Mouse (Mus musculus): ENCODE results near the gene Ap3d1. TPM values are rescaled to one million over a fixed set of nuclear protein-coding genes. Genes with fewer than 3 reads are reported as not detected.

Gene Ap3d1
- polyA plus RNA-seq, 1 experiment from 2014 or later, result 57.1 TPM

DNA sequence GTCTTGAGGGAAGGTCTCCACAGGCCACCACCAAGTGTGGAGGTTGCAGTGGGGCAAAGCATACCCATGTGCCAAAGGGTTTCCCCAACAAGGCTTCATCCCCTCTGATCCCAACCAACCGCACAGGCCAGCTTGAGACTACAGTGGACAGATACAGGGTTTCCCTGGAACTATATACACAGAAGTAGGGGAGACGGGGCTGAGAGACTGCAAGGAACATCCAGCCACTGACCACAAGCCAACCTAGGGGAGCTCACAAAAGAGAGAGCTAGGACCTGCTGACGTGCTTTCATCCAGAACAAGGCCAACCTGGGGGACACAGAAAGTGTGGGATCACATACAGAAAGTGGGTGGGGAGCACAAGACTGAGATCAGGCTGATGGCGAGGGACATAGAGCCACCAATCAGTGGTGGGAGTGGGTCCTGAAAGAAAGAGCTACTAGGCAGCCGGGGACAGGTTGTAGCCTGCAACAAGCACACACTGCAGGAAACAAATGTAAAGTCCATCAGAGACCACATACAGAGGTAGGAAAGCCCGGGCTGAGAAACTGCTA lies 67.1 kb downstream of the Ap3d1 start:
- Histone ChIP-seq H3K27ac (replicated peaks) (peak overlapping the region; percentile 97), H3K4me1 (peaks cover 60% of the 10 kb centered on the region), H3K36me3 (peaks cover 42% of the 10 kb centered on the region), H3K4me3 (peak overlapping the region; percentile 86), H3K9me3 (replicated peaks) (no peaks in the 10 kb centered on the region), H3K27me3 (ENCODE audit: low read depth, poor library complexity, severe bottlenecking) (no peaks in the 10 kb centered on the region)
- DNase-seq (ENCODE audit: low spot score), result no peak
- 32% methylated on average over 6 of the region's 6 CpGs for WGBS

DNA sequence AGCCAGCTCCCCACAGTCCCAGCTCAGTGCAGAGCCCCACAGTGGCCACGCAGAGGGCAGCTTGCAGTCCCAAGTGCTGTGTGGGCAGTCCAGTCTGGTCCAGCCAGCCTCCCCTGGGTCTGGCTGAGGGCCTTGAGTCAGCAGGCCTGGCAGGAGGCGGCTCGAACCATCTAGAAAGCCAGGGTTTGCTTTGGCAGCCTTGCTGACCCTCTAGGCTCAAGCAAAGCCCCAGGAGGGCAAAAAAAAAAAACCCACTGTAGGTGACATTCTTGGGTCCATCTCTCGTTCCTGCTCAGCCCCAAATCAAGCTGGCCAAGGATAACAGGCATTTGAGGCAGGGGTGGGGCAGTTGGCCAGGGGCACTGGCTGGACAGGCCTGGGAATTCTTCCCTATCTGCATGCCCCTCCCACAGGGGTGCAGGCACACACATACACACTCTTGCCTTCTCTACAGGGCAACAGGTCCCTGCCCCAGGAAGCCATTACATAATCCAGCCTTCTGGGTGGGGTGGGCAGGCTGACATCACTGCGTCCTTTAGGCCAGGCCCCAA lies 67.8 kb downstream of the Ap3d1 start:
- H3K9me3 ChIP-seq (replicated peaks), result no peaks in the 10 kb centered on the region
- 69% methylated on average over 5 of the region's 5 CpGs for WGBS
- H3K4me1 ChIP-seq, result peaks cover 53% of the 10 kb centered on the region
- peak overlapping the region; percentile 86 for H3K4me3 ChIP-seq
- DNase-seq (ENCODE audit: low spot score), result no peak
- H3K27me3 ChIP-seq (ENCODE audit: low read depth, poor library complexity, severe bottlenecking), result no peaks in the 10 kb centered on the region
- H3K27ac ChIP-seq (replicated peaks), result 0 out of 2 replicates have a peak overlapping the region, but pooled peaks have one; percentile 4
- H3K36me3 ChIP-seq, result peaks cover 49% of the 10 kb centered on the region

DNA sequence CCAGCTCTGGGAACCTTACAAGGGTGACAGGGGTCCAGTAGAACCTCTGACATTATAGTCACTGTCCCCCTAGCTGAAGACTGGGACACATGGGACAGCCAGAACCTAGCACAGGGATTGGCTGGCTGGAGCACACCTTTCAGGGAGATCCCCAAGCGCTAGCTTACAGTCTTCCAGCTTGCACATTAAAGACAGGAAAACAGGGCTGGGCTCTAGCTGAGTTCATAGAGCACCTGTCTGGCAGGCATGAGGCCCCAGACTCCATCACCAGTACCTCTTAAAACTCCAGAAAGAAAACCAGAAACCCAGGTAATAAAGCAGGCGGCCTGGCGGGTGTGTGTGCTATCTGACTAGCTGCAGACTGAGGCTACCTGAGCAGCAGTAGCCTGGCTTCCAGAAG lies 68.4 kb downstream of the Ap3d1 start:
- 95% methylated on average over 3 of the region's 3 CpGs for WGBS
- Histone ChIP-seq H3K36me3 (peaks cover 54% of the 10 kb centered on the region), H3K4me1 (peaks cover 48% of the 10 kb centered on the region)

DNA sequence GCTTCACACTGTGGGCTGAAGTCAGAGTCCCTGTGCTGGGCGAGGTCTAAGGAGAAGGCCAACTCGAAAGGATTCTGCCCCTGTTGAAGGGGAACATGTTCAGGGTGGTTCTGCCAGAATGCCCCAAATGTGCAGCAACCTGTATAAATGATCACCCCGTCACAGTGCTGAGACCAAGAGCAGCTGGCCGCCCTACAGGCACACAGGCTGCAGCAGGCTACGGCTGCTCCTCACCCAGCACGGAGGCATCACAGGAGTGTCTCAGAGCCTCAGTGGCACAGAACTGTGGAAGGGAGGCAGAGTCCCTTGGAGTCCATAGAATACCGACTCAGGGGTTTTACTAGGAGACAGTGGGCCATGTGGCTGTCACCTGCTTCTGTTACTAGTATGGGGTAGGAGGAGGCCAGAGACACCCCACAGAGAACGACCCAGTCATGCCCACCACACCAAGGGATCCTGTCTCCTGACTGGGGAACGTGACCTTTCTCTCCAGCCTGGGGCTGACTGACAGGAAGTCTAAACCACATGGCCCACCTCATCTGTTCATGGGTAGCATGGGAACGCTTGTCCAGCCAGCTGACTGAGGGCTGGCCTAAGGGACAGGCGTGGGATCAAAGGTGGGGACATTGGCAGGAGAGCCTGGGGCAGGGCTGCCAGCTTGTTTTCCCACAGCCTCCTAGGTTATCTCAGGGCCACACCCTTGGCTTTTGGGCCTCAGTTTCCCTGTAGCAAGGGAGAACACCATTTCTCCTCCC lies 70.0 kb downstream of the Ap3d1 start:
- peaks cover 33% of the 10 kb centered on the region for H3K4me1 ChIP-seq
- no peak for DNase-seq (ENCODE audit: low spot score)
- peaks cover 70% of the 10 kb centered on the region for H3K36me3 ChIP-seq

More for the DNA sequence above, 68.4 kb downstream of the Ap3d1 start:
- Histone ChIP-seq H3K9me3 (replicated peaks) (no peaks in the 10 kb centered on the region), H3K4me3 (peak overlapping the region; percentile 86), H3K27ac (replicated peaks) (0 out of 2 replicates have a peak overlapping the region, but pooled peaks have one; percentile 4), H3K27me3 (ENCODE audit: low read depth, poor library complexity, severe bottlenecking) (no peaks in the 10 kb centered on the region)
- DNase-seq (ENCODE audit: low spot score), result no peak

DNA sequence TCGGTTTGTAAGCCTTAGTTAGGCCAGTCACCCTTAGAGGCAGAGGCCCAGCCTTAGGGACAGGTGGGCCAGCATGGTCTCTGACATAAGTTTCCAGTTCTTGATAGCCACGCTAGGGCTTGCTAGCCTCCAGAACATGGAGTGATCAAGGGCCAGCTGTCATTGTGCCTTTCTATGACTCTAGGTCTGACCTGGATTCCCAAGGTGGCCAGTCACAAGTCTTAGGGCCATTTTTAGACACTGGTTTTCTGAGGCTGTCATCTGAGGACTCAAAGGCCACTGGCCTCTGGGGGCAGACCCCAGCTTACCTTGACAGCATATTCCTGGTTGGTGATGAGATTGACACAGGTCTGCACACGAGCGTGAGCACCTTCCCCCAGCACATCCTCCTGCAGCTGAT lies 70.8 kb downstream of the Ap3d1 start:
- H3K4me3 ChIP-seq, result 0 out of 2 replicates have a peak overlapping the region, but pooled peaks have one; percentile 1
- no peak overlapping the region for H3K27ac ChIP-seq (replicated peaks)
- WGBS, result 94% methylated on average over 4 of the region's 4 CpGs
- H3K9me3 ChIP-seq (replicated peaks), result no peaks in the 10 kb centered on the region
- H3K4me1 ChIP-seq, result peaks cover 30% of the 10 kb centered on the region
- H3K36me3 ChIP-seq, result peaks cover 79% of the 10 kb centered on the region
- H3K27me3 ChIP-seq (ENCODE audit: low read depth, poor library complexity, severe bottlenecking), result no peaks in the 10 kb centered on the region
- DNase-seq (ENCODE audit: low spot score), result no peak

More for the DNA sequence above, 70.0 kb downstream of the Ap3d1 start:
- Histone ChIP-seq H3K4me3 (peak overlapping the region; percentile 14; the same call in 1 of the 2 replicates), H3K27me3 (ENCODE audit: low read depth, poor library complexity, severe bottlenecking) (no peaks in the 10 kb centered on the region), H3K9me3 (replicated peaks) (no peaks in the 10 kb centered on the region), H3K27ac (replicated peaks) (0 out of 2 replicates have a peak overlapping the region, but pooled peaks have one; percentile 13)
- WGBS, result 88% methylated on average over 11 of the region's 11 CpGs

DNA sequence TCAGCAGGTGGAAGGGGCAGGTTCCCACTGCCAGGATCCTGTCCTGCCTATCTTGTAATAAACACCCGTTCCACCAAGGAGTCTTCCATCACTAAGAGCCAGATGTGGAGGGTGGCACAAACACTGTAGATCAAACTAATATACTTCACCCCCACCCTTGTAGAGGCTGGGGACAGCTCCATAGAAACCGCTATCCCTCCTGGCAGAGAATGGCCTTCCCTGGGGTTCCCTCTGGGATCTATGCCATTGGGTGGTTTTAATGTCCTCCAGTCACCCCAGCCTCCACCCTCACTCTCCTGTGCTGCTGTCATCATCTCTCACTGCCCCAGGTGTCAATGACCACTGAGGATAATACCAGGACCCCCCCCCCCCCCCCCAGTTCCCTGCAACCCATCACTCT lies 71.5 kb downstream of the Ap3d1 start:
- H3K9me3 ChIP-seq (replicated peaks), result no peaks in the 10 kb centered on the region
- no peak overlapping the region for H3K4me3 ChIP-seq
- no peak for DNase-seq (ENCODE audit: low spot score)
- no peak overlapping the region for H3K27ac ChIP-seq (replicated peaks)
- no peaks in the 10 kb centered on the region for H3K27me3 ChIP-seq (ENCODE audit: low read depth, poor library complexity, severe bottlenecking)
- peaks cover 37% of the 10 kb centered on the region for H3K4me1 ChIP-seq
- WGBS, result 98% methylated on average over 2 of the region's 2 CpGs
- peaks cover 86% of the 10 kb centered on the region for H3K36me3 ChIP-seq

DNA sequence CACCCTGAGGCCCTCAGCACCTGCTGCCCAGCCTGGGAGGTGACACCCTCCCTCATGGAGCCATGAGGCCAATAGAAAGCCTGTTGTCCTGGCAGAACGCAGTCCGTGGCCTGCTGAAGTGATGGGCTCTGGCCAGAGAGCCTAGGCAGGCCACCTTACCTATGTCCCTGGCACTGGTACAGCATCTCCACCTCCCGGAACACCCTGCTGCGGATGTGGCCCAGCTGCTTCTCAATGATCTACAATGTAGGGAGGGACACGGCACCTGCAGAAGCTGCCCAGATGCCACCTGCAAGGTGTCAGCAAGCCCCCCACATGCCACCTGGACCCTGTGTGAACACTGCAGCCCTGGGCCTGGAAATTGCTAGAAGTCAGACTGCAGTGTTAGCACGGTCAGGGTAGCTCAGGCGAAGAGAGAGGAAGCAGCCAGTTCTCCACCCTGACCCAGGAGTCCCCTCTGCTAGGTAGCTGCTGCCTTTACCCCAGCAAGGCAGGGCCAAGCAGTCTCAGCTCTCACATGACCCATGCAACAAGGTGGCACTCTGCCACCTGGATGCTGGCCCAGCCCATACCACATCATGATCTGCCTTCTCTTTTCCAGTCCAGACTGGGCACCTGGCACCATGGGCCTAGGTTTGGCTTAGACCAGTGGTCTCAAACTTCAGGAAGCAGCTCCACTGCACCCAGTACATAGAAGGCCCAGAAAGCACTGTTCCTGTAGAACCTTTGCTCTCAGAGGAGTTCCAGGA lies 72.2 kb downstream of the Ap3d1 start:
- Histone ChIP-seq H3K4me3 (no peak overlapping the region; the same call in 1 of the 2 replicates), H3K36me3 (peaks cover 90% of the 10 kb centered on the region), H3K9me3 (replicated peaks) (no peaks in the 10 kb centered on the region), H3K27me3 (ENCODE audit: low read depth, poor library complexity, severe bottlenecking) (no peaks in the 10 kb centered on the region), H3K4me1 (peaks cover 38% of the 10 kb centered on the region), H3K27ac (replicated peaks) (no peak overlapping the region)
- WGBS, result 93% methylated on average over 7 of the region's 7 CpGs
- no peak for DNase-seq (ENCODE audit: low spot score)

DNA sequence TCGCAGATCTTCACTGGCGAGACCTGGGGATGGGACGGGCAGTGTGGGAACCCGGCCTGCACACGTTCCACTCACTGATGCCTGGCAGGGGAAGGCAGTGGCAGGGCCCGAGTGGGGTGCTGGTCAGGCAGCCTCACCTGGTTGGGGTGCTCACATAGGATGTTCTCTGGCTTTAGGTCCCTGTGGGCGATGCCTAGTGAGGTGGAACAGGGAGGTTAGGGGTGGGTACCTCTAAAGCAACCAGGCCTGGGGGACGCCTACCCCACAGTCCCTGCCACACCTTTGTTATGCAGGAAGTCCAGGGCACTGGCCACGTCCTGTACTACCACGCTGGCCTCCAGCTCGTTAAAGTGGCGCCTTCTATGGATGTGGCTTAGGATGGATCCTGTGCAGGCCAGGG lies 73.0 kb downstream of the Ap3d1 start:
- Histone ChIP-seq H3K27ac (replicated peaks) (no peak overlapping the region), H3K36me3 (peaks cover 89% of the 10 kb centered on the region), H3K4me1 (peaks cover 34% of the 10 kb centered on the region), H3K4me3 (no peak overlapping the region), H3K27me3 (ENCODE audit: low read depth, poor library complexity, severe bottlenecking) (no peaks in the 10 kb centered on the region), H3K9me3 (replicated peaks) (no peaks in the 10 kb centered on the region)
- no peak for DNase-seq (ENCODE audit: low spot score)
- 94% methylated on average over 12 of the region's 12 CpGs for WGBS

DNA sequence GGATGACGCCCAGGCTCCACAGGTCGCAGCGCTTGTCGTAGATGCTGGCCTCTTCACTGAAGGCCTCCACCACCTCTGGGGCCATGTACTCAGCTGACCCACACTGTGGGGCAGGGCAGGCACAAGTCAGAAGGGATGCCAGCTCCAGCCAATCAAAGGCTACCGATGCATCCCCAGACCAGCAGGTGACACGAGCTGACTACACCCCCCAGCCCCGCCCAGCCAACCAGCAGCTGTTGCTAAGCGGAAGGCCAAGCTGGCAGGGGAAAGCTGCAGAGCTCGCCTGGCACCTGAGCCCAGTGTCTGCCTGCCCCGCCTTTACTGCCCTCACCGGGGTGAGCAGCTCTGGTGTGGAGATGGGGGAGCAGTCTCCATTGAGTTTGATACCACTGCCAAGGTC lies 73.5 kb downstream of the Ap3d1 start:
- Histone ChIP-seq H3K4me1 (peaks cover 30% of the 10 kb centered on the region), H3K27me3 (ENCODE audit: low read depth, poor library complexity, severe bottlenecking) (no peaks in the 10 kb centered on the region), H3K4me3 (no peak overlapping the region), H3K36me3 (peaks cover 85% of the 10 kb centered on the region), H3K27ac (replicated peaks) (no peak overlapping the region), H3K9me3 (replicated peaks) (no peaks in the 10 kb centered on the region)
- 90% methylated on average over 11 of the region's 11 CpGs for WGBS
- no peak for DNase-seq (ENCODE audit: low spot score)

DNA sequence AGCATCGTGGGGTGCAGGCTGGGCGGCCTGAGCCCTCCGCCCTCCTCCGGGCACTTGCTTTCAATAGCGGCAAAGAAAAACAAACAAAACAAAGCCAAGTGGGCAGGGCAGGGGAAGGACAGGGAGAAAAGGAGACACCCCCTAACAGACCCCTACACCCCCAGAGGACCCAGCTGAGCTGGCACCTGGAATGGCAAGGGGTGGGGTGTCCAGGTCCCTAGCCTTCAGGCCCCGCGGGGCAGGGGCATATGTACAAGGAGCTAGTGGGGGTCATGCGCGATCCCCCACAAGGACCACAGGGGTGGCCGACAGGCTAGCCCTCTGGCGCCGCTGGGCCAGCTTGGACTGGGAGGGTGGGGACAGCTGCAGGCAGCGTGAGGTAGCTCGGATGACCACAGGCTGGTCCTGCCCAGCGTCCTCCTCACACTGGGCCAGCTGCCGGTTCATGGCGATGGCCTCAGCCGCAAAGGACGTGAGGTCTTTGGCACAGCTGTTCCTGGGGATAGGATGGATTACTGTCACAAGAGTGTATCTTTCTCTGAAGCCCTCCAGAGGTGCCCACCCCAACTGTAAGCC lies 75.1 kb downstream of the Ap3d1 start:
- no peaks in the 10 kb centered on the region for H3K27me3 ChIP-seq (ENCODE audit: low read depth, poor library complexity, severe bottlenecking)
- H3K27ac ChIP-seq (replicated peaks), result no peak overlapping the region
- 86% methylated on average over 19 of the region's 19 CpGs for WGBS
- no peak for DNase-seq (ENCODE audit: low spot score)
- H3K36me3 ChIP-seq, result peaks cover 68% of the 10 kb centered on the region
- peaks cover 29% of the 10 kb centered on the region for H3K4me1 ChIP-seq
- H3K4me3 ChIP-seq, result peak overlapping the region; percentile 11; the same call in 1 of the 2 replicates
- no peaks in the 10 kb centered on the region for H3K9me3 ChIP-seq (replicated peaks)

DNA sequence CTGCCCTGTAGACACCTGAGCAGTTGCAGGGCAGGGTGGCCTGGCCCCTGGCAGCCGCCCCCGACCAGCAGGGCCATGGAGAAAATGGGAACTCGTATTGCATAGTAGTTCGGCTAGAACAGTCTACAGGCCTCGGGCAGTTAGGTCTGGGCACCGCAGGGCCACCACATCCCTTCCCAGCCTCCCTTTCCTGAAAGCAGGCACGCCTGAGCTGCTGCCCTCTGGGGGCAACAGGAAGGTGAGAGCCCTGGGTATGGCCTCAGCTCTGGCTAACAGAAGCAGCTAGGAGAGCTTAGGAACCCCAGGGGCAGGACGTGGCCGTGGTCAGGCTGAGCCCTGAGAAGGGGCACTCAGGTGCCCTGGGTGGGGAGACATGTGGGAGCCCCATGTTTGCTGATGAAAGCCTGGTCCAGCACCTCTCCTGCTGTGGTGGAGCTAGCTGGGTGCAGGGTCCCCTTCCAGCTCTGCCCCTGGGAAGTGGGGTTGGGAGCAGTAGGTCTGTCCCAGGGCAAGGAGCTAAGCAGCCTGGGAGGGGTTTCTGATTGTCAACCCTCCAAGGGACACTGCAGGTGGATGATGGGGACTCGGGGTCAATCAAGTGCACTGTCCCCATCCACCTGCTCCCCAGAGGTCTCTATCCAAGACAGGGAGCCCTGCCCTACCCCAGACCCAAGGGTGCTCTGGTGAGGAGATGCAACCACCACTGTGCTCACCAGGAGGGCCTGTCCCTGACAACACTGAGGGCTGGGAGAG lies 75.9 kb downstream of the Ap3d1 start:
- H3K36me3 ChIP-seq, result peaks cover 61% of the 10 kb centered on the region
- no peaks in the 10 kb centered on the region for H3K9me3 ChIP-seq (replicated peaks)
- no peak for DNase-seq (ENCODE audit: low spot score)
- H3K27me3 ChIP-seq (ENCODE audit: low read depth, poor library complexity, severe bottlenecking), result no peaks in the 10 kb centered on the region
- no peak overlapping the region for H3K27ac ChIP-seq (replicated peaks)
- WGBS, result 81% methylated on average over 10 of the region's 10 CpGs
- H3K4me1 ChIP-seq, result peaks cover 29% of the 10 kb centered on the region
- H3K4me3 ChIP-seq, result peak overlapping the region; percentile 11; the same call in 1 of the 2 replicates

DNA sequence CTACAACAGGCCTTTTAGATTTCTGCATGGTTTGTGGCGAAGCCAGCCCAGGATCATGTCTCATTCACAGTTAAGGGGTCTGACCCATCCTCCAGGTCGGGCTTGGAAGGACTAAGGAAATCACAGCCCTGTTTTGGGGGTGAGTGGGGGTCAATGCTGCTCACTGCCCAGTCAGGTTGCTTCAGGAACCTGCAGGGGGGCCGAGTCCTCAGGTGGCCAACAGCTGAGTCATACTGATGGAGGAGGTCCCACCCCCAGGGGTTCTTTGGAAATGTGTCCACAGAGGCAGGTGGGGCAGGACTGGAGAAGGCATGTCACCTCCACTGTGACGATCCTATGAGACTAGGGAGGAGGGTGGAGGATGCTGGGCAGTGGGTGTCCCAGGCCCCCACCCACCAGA lies 76.6 kb downstream of the Ap3d1 start:
- Histone ChIP-seq H3K27ac (replicated peaks) (no peak overlapping the region), H3K9me3 (replicated peaks) (no peaks in the 10 kb centered on the region), H3K4me1 (peaks cover 29% of the 10 kb centered on the region), H3K36me3 (peaks cover 54% of the 10 kb centered on the region), H3K4me3 (0 out of 2 replicates have a peak overlapping the region, but pooled peaks have one; percentile 3), H3K27me3 (ENCODE audit: low read depth, poor library complexity, severe bottlenecking) (no peaks in the 10 kb centered on the region)
- 79% methylated on average over 4 of the region's 4 CpGs for WGBS
- DNase-seq (ENCODE audit: low spot score), result no peak

Measured in midbrain, embryonic 10.5 days (tissue).